Mouse (Mus musculus): ENCODE measurements around the gene Fam19a2.

- no peak for TF ChIP-seq POLR2A (IDR thresholded peaks at IDR 0.05; ENCODE audit: control insufficient read depth, extremely low read depth, insufficient read depth, low read length, poor library complexity)
- TF ChIP-seq CTCF (IDR thresholded peaks at IDR 0.05; ENCODE audit: borderline replicate concordance, control insufficient read depth, extremely low read depth, insufficient read depth, low read length, poor library complexity) = no peak
Observed at GRCm38 (mm10) chr10:123723641-123724040, 459.8 kb downstream of the Fam19a2 start.
